Mouse (Mus musculus) MEL (cell line): ENCODE data around the gene Xlr4b.
A peak's percentile ranks its signal among the peaks of the same experiment; 100 is the strongest.
"Not testable (repeated sequence)": the region's sequence is repeated elsewhere in the genome, so short reads cannot be mapped to it uniquely, and the experiment has no call there.

ENCODE experiments used
- CTCF ChIP-seq, 3 experiments: IDR thresholded peaks in 2 of 3; conservative IDR thresholded peaks in 1 of 3; 2 replicates each; pipeline ENCODE4 v1.5.1; 2011 to 2012; ENCODE audit warnings: low read length in 3 of 3, low read depth in 2 of 3, mild to moderate bottlenecking in 2 of 3, improper control_type of control experiment in 1 of 3, inconsistent platforms in 1 of 3, mixed read lengths in 1 of 3, moderate library complexity in 1 of 3; ENCODE audit not compliant: control insufficient read depth in 1 of 3, insufficient read depth in 1 of 3, poor library complexity in 1 of 3, severe bottlenecking in 1 of 3
- EP300 ChIP-seq, 2 experiments: IDR thresholded peaks; 2 replicates each; pipeline ENCODE4 v1.6.1; 2011; ENCODE audit warnings: improper control_type of control experiment in 2 of 2, low read length in 2 of 2, low read depth in 1 of 2, mild to moderate bottlenecking in 1 of 2
- MYC ChIP-seq: IDR thresholded peaks from 2 replicates; pipeline ENCODE4 v1.6.1; 2011; ENCODE audit warnings: low read depth, mild to moderate bottlenecking, low read length, improper control_type of control experiment, moderate library complexity
- POLR2A ChIP-seq, 2 experiments: IDR thresholded peaks; 2 replicates each; pipeline ENCODE4 v1.6.1; 2011 to 2012; ENCODE audit warnings: low read length in 2 of 2, mild to moderate bottlenecking in 2 of 2, control low read depth in 1 of 2, improper control_type of control experiment in 1 of 2, low read depth in 1 of 2, moderate library complexity in 1 of 2; ENCODE audit not compliant: control insufficient read depth in 1 of 2, insufficient read depth in 1 of 2, poor library complexity in 1 of 2
- TAL1 ChIP-seq: IDR thresholded peaks from 2 replicates; pipeline ENCODE4 v1.6.1; 2012; ENCODE audit warnings: mild to moderate bottlenecking, inconsistent platforms, low read length, moderate library complexity, mixed read lengths
- ZC3H11A ChIP-seq: IDR thresholded peaks from 2 replicates; pipeline ENCODE4 v1.6.1; 2012; ENCODE audit warnings: low read depth, mild to moderate bottlenecking, inconsistent platforms, low read length, improper control_type of control experiment
- ZNF384 ChIP-seq: IDR thresholded peaks from 2 replicates; pipeline ENCODE4 v1.6.1; 2012; ENCODE audit warnings: low read depth, mild to moderate bottlenecking, inconsistent platforms, low read length, improper control_type of control experiment

DNA sequence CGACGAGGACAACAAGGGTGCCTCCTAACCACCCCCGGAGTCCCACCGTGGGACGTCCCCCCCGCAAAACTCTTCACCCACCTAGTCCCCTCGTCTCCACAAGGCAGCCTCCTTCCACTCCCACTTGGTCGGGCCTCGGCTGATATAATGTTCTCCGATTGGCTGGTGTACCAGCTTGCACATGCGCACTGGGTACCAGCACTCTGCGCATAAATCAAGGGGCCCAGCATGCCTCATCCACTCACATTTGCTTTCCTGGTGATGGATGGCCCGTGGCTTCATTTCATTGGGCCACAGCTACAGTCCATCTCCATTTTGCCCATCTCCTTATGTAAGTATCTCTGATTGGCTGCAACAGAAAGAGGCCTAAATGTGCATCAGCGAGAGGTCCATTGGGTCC lies 51.1 kb downstream of the Xlr4b start, which contains the start of gene Xlr3c:
- TF ChIP-seq EP300 (IDR thresholded peaks at IDR 0.05; ENCODE audit: low read depth in 1 of 2, low read length in 2 of 2); TAL1; CTCF (IDR thresholded peaks at IDR 0.05 in 2 of 3, conservative IDR thresholded peaks at IDR 0.05 in 1 of 3; ENCODE audit: control insufficient read depth in 1 of 3, insufficient read depth in 1 of 3, low read depth in 2 of 3, low read length in 3 of 3, poor library complexity in 1 of 3, severe bottlenecking in 1 of 3); ZC3H11A; MYC; ZNF384: not testable (repeated sequence)
- peak in 1 of 2 experiments; percentile 60; a peak in 2 of 4 replicates for TF ChIP-seq POLR2A (IDR thresholded peaks at IDR 0.05; ENCODE audit: control insufficient read depth in 1 of 2, insufficient read depth in 1 of 2, low read depth in 1 of 2, low read length in 2 of 2, poor library complexity in 1 of 2)
